Mouse (Mus musculus) liver, adult 2 months (tissue): ENCODE results near the gene Slc1a5. TPM values are rescaled to one million over a fixed set of nuclear protein-coding genes. Genes with fewer than 3 reads are reported as not detected.

ENCODE experiments used
- DNase-seq: peaks from one replicate; pipeline ENCODE4 v3.0.0-alpha.2; 2011; ENCODE audit warnings: low read depth, low spot score; ENCODE audit errors: extremely low read depth
- H3K27ac ChIP-seq: fragments of 200-500 bp; replicated peaks from 2 replicates; pipeline ENCODE4 v1.5.1; 2012; ENCODE audit warnings: low read depth, mild to moderate bottlenecking, control low read depth, inconsistent platforms, low read length; ENCODE audit not compliant: insufficient read depth
- H3K27me3 ChIP-seq: fragments of 200-500 bp; 2 replicates; pipeline ENCODE4 v1.6.1; 2012; ENCODE audit warnings: mild to moderate bottlenecking, moderate library complexity, low read length, inconsistent platforms; ENCODE audit not compliant: control insufficient read depth, insufficient read depth
- H3K36me3 ChIP-seq: fragments of 200-500 bp; 2 replicates; pipeline ENCODE4 v1.6.1; 2012; ENCODE audit warnings: low read length, inconsistent platforms; ENCODE audit not compliant: control insufficient read depth, insufficient read depth
- H3K4me1 ChIP-seq: fragments of 200-500 bp; 2 replicates; pipeline ENCODE4 v1.6.1; 2011; ENCODE audit warnings: low read length; ENCODE audit not compliant: control insufficient read depth, insufficient read depth
- H3K4me3 ChIP-seq: fragments of 200-500 bp; 2 replicates; pipeline ENCODE4 v1.5.1; 2011; ENCODE audit warnings: low read depth, mild to moderate bottlenecking, control low read depth, low read length, moderate library complexity; ENCODE audit not compliant: insufficient read depth
- H3K79me2 ChIP-seq: fragments of 200-500 bp; 2 replicates; pipeline ENCODE4 v1.6.1; 2012; ENCODE audit warnings: inconsistent platforms, mild to moderate bottlenecking, low read length, moderate library complexity; ENCODE audit not compliant: control insufficient read depth, insufficient read depth
- H3K9ac ChIP-seq: fragments of 200-500 bp; 2 replicates; pipeline ENCODE4 v1.6.1; 2012; ENCODE audit warnings: low read depth, mild to moderate bottlenecking, control low read depth, inconsistent platforms, low read length
- CTCF ChIP-seq: fragments of 200-500 bp; IDR thresholded peaks from 2 replicates; pipeline ENCODE4 v1.5.1; 2011; ENCODE audit warnings: low read depth, low read length, control low read depth
- POLR2A ChIP-seq: fragments of 200-500 bp; IDR thresholded peaks from 2 replicates; pipeline ENCODE4 v1.6.1; 2011; ENCODE audit warnings: low read length, control low read depth; ENCODE audit not compliant: insufficient read depth; ENCODE audit errors: extremely low read depth
- WGBS: fragments of 180-500 bp; shearing (Covaris S2); methylation state at CpG from one replicate; pipeline ENCODE4 v1.1.7; 2018; 5-methylcytosine and 5-hydroxymethylcytosine counted together
- polyA plus RNA-seq: library from polyadenylated mRNA; depleted of rRNA; stranded (reverse); fragments of >200 nt; gene quantifications from 2 replicates; pipeline ENCODE4 v1.2.3, GENCODE M21; 2012
- total RNA-seq: library from RNA; depleted of rRNA; stranded (reverse); fragments of >200 nt; gene quantifications from 2 replicates; pipeline ENCODE4 v1.2.3, GENCODE M21; 2014

Gene Slc1a5
- total and polyA plus RNA-seq, 2 experiments: 1.8 to 4.2 TPM

DNA sequence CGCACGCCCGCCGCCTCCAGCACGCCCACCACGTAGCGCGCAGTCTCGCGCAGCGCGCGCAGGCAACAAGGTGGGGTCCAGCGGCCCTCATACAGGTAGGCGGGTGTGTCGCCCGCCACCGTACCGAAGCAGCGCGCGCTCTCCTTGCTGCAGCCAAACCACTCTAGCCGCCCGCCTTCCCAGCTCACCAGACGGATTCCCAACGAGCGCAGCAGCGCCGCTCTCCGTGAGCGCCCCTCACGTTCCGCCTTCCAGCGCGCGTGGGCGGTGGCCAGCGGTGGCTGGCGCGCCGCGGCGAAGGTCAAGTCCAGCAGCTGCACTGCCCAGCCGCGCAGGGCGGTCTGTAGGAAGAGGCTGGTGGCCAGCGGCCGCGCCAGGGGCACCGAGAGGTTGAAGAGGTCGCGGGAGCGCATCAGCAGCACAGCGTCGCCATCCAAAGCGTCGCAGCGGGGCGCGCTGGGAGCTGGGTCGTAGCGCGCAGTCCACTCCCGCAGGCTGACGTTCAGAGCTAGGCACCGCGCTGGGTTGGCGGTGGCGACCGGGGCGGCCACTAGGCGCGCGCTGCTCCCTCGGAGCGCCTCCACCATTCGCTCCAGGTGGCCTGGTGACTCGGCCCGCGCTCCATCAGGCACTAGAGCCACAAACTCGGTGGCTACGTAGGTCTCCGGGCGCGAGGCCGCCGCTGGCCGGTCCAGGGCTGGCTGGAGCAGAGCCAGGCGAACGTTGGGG, 29.9 kb downstream of the Slc1a5 start:
- peaks cover 3% of the 10 kb centered on the region for H3K79me2 ChIP-seq
- WGBS: 83% methylated on average over 90 of the region's 90 CpGs
- no peak for DNase-seq
- H3K4me3 ChIP-seq: no peak overlapping the region
- no peaks in the 10 kb centered on the region for H3K4me1 ChIP-seq
- no peak for TF ChIP-seq POLR2A
- no peak for TF ChIP-seq CTCF
- H3K27me3 ChIP-seq: no peaks in the 10 kb centered on the region
- no peak overlapping the region for H3K9ac ChIP-seq
- no peaks in the 10 kb centered on the region for H3K36me3 ChIP-seq
- no peak overlapping the region for H3K27ac ChIP-seq

DNA sequence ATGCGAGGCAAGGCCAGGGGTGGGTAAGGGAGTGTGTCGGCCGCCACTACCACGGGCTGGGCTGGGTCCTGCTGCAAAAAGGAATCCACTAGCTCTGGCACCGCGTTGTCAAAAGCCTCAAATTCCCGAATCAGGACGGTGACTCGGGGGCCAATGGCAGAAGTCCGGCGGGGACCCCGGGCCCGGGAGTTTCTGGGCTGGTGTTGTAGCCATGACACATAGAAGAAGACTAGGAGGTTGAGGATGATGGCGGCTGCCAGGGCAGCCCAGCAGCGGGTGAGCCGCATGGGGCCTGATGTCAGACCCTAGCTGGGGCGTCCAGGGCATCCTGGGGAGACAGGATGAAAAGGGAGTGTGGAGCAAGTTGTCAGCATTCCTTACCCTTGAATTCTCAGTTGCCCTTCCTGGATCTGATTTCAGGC, 30.5 kb downstream of the Slc1a5 start:
- H3K79me2 ChIP-seq: peaks cover 9% of the 10 kb centered on the region
- H3K27ac ChIP-seq: no peak overlapping the region
- no peak overlapping the region for H3K9ac ChIP-seq
- H3K36me3 ChIP-seq: no peaks in the 10 kb centered on the region
- TF ChIP-seq POLR2A (no peak), CTCF (no peak)
- WGBS: 81% methylated on average over 17 of the region's 17 CpGs
- no peak overlapping the region for H3K4me3 ChIP-seq
- H3K4me1 ChIP-seq: no peaks in the 10 kb centered on the region
- no peak for DNase-seq
- H3K27me3 ChIP-seq: no peaks in the 10 kb centered on the region

DNA sequence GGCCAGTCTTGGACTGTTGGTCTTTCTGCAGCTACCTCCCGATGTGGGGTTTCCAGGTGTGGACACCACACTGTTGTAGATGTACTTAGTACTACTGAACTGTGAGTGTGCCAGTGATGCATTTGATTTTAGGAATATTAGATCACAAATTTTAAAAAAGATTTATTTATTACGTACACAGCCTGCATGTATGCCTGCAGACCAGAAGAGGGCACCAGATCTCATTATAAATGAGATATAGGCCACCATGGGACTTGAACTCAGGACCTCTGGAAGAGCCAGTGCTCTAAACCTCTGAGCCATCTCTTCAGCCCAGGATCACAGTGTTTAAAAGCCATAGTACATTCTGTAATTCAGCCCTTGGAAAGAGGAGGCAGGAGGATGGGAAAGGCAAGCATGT, 31.4 kb downstream of the Slc1a5 start:
- H3K4me3 ChIP-seq: no peak overlapping the region
- DNase-seq: no peak
- peaks cover 6% of the 10 kb centered on the region; the same call in 1 of the 2 replicates for H3K4me1 ChIP-seq
- no peak overlapping the region for H3K9ac ChIP-seq
- no peak for TF ChIP-seq POLR2A
- TF ChIP-seq CTCF: no peak
- H3K27me3 ChIP-seq: no peaks in the 10 kb centered on the region
- no peaks in the 10 kb centered on the region for H3K36me3 ChIP-seq
- peaks cover 17% of the 10 kb centered on the region for H3K79me2 ChIP-seq
- WGBS: 77% methylated on average over 2 of the region's 2 CpGs
- H3K27ac ChIP-seq: no peak overlapping the region

DNA sequence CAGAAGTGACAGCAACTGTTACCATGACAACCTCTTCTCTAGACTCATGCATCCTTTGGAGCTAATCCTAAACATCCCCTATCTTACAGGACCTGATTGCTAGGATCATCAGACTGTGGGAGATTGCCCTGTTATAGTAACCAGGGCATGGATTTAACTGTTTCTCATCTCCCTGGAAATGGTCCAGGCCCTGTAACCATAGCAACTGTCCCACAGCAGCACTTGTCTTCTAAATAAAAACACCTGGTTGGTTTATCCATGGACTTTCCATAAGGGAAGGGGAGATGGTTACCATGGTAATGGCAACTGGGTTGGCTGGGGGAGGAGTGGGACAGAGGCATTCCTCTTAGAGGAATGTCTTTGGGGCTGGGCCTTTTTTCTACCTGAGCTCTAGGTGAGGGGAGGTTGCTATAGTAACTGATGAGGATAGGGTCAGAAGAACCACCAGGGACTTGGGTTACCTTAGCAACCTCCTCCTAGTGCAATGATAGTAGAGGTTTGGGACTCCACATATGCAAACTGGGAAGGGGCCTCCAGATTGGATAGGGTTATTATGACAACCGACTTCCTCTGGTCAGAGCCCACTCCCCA, 34.3 kb downstream of the Slc1a5 start, which contains the start of gene Strn4:
Gene Strn4 (plus strand): TSS at position 539 of the 591 bp plus-strand sequence.
- Histone ChIP-seq H3K79me2 (peaks cover 38% of the 10 kb centered on the region), H3K27ac (peak within 1 kb of the TSS; percentile 81), H3K4me1 (peaks cover 21% of the 10 kb centered on the region), H3K9ac (peak within 1 kb of the TSS; percentile 99), H3K27me3 (no peaks in the 10 kb centered on the region), H3K36me3 (no peaks in the 10 kb centered on the region), H3K4me3 (peak within 1 kb of the TSS; percentile 98)
- TF ChIP-seq CTCF (no peak), POLR2A (no peak)
- 15% methylated on average over 1 of the region's 1 CpGs for WGBS
- DNase-seq: no peak

DNA sequence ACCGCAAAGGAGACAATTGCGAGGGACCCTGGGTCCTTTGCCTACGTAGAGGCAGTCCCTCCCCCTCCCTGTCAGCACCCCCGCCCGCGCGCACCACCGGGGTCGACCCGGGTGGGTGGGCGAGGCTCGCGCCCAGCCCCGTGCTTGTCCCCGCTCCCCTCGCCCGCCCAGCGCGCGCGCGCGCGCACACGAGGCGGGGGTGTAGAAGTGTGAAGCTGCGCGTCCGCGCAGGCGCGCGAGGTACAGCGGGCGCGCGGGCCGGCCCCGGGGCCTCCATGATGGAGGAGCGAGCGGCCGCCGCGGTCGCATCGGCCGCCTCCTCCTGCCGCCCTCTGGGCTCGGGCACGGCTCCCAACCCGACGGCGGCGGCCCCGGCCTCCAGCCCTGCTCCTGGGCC, 34.9 kb downstream of the Slc1a5 start:
- H3K4me1 ChIP-seq: peaks cover 25% of the 10 kb centered on the region
- WGBS: under 1% methylated on average over 55 of the region's 55 CpGs
- peak overlapping the region; percentile 98 for H3K4me3 ChIP-seq
- H3K9ac ChIP-seq: peak overlapping the region; percentile 99
- no peaks in the 10 kb centered on the region for H3K36me3 ChIP-seq
- peak overlapping the region; percentile 81 for H3K27ac ChIP-seq
- TF ChIP-seq CTCF (no peak), POLR2A (no peak)
- DNase-seq: peak; percentile 31
- no peaks in the 10 kb centered on the region for H3K27me3 ChIP-seq
- peaks cover 40% of the 10 kb centered on the region for H3K79me2 ChIP-seq
